Mouse (Mus musculus) layer of hippocampus, adult 11-12 months (tissue): ENCODE results near the gene Egfl7.

Experiments used
- DNase-seq: peaks from one replicate; pipeline ENCODE4 v3.0.0; 2022; ENCODE audit warnings: low spot score

Egfl7 gene

GRCm38 (mm10) chr2:26639838-26640830, 60.3 kb downstream of the Egfl7 start:
- peak; percentile 97 for DNase-seq

- DNase-seq: no peak
These were observed 61.3 kb downstream of the Egfl7 start for GRCm38 (mm10) chr2:26641006-26641647.
